Mouse (Mus musculus): ENCODE data around the gene Ppil1.

DNA sequence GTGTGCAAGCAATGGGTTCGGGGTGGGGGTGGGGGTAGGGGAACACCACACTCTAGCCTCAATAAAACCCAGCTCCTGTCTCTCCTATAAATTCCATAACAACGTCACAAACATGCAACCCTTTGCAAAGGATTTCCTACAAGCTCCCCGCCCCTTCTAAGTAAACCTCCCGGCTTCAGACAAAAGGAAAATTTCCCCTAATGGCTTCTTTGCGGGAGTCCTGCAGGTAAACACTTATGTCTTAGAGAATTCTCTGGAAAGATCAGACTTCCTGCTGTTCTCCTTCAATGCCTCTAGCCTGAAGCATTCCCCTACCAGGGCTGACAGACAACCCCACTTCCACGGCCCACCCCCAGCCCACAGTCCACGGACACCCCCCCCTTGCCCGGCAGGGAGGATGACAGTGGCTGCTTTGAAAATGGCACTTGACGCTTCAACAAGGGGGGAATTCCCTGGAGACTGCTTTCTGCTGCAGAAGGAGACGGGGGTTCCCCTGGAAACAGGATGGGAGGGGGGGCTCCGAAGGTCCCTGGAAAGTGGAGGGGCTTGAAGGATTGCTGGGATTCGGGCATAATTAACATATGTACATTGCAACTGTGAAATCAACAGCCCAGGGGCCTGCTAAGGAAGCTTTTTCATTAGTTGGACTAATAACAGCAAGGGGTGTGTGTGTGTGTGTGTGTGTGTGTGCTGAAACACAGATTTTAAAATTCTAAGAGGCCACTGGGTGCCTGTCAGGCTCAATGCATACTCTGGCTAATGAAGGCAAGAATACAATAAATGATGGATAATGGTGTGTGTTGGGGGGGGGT lies 50.4 kb downstream of the Ppil1 start:
- no peak for TF ChIP-seq POLR2A (IDR thresholded peaks at IDR 0.05; ENCODE audit: low read depth, low read length)
- TF ChIP-seq CTCF (IDR thresholded peaks at IDR 0.05; ENCODE audit: borderline replicate concordance, insufficient read depth, low read length) = no peak

Measured in embryonic fibroblast, embryonic 13.5 days (primary cell).